Mouse (Mus musculus) ovary, postnatal 14 days (tissue): ENCODE measurements around the gene Dot1l.

Source experiments
- DNase-seq: peaks from one replicate; pipeline ENCODE4 v3.0.0; 2022; ENCODE audit warnings: low spot score

Dot1l gene

DNA sequence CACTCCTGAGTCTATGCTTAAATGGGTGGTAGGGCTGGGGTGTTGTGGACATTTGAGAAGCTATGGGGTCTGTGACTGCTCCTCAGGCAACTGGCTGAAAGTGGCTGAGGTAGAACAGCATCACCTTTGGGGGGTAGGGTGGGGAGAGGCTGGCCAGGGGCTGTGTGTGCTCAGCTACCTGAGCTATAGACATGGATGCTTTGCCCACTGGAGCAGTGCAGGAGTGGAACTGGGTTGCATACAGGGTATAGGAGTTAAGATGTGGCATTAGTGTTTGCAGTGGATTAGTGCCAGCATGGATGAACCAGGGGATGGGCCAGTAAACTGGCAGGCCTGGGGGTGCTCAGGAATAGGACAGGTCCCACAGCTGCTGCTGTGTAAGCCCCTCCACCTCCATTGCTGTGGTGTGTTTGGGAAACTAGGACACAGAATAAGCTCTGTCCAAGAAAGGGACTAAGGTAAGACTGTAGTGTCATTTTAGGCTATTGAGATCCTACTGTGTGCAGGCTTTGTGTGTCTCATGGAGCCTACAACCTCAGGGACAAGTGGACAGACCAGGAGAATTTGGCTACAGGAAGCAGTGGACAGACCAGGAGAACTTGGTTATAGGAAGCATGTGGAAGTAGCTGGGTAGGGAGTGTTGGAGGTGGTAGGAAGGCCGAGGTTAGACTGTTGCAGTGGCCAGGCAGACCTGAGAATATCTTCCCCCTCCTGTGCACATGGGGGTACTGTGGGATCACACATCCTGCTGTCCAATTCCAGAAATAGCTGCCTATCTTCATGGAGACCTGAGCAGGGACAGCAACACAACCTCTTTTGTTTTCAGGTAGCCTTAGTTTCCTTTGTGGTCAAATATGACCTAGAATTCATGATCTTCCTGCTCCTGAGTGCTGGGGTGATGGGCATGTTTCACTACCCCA, 74.6 kb downstream of the Dot1l start:
- no peak for DNase-seq

DNA sequence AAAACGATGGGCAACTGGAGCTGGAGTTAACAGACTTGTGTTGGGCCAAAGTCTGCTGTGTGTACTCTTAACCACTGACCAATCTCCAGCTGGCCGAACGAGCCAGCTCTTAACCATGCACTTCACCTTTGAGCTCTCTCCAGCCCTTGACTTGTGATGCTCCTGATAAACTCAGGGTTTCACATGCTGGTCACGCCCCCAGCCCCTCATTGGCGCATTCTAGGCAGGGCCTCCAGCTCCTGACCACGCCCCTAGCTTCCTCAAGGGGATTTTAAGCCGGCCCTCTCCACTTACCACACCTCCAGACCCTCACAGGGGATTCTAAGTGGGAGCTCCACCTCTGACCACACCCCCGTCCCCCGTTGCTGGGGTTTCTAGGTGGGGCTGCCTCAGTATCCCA, 76.1 kb downstream of the Dot1l start:
- DNase-seq = no peak

DNA sequence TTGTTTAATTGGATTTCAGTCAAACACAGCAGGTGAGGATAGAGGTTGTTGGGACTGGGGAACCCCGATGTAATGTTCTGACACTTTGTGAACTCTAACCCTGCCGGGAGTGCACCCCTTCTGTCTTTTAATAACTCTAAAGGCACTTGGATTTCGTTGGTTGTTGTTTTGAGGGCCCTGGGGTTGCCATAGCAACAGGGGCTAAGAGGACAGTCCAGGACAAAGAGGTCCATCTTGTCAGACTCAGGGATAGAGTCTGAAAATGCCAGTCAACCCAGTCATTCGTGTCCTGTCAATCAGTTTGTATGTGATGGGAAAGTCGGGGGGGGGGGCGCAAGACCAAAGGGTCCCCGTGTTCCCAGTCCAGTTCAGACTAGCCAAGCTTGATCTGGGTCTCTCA, 77.8 kb downstream of the Dot1l start:
- DNase-seq = no peak

DNA sequence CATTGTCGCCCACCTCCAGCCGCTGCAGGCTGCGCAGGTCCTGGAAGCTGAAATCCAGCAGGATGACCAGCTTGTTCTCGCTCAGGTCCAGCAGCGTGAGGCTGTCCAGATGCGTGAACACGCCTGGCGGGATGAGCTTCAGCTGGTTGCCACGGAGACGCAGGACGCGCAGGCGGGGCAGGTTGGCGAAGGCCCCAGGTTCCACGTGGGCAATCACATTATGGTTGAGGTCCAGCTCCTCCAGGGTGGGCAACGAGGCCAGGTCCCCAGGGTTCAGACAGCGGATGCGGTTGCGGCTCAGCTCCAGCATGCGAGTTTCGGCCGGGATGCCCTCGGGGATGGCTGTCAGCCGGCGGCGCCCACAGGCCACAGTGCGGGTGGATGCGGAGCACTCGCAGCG, 80.6 kb downstream of the Dot1l start:
- DNase-seq = no peak

DNA sequence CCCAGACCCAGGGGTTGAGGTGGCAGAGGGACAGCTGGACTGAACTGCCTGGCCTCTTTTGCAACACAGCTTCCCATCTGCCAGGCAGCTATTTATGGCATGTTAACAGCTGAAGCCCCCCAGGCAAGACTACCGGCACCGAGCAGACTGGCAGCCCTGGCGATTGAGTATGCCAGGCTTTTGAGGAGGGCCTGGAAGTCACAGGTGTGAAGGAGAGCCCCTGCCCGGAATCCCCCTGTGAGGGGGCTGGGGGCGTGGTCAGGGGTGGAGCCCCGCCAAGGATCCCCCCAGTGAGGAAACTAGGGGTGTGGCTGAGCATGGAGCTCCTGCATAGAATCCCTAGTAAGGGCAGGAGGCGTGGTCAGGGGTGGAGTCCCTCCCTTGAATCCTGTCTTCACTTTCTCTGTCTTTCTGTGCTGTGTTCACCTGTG, 82.0 kb downstream of the Dot1l start:
- no peak for DNase-seq

DNA sequence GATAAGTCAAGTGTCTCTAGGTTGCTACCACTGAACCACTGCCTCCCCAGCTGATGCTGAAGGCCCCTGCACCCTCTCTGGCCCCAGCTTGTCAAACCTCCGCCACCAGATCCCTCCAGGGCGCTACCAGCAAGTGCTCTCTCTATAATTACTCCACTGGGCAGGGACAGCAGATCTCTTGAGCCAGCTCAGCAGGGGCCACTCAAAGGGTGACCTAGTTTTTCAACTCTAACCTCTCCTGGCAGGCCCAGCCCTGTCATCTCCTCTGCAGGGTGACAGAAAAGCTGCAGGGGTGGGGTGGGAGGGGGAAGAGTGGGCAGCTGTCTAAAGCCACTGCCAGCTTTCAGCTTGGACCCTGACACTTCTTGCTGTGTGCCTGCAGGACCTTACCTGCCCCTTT, 82.8 kb downstream of the Dot1l start:
- DNase-seq = no peak

DNA sequence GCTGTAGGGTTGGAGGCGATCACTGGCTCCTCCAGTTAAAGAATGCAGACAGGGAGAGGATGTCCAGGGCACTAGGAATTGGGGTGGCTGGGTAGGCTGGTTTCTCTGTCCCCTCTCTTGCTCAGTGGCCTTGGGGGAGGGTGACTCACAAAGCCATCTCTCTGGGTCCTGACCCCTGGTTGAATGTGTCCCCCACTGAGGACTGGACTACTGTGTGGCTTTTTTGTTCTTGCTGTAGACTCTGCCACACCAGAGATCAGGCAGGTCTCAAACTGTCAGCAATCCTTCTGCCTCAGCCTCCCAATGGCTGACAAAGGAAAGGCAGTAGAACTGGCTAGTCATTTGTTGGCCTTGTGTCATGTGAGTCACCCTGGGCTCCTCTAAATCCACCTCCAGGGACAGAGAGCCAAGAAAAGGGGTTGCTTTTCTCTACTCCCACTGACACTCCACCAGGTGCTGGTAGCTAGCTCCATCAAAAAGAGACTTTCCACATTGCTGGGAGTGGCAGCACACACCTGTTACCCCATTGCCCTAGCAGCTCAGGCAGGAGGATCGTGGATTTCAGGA, 83.4 kb downstream of the Dot1l start:
- no peak for DNase-seq

DNA sequence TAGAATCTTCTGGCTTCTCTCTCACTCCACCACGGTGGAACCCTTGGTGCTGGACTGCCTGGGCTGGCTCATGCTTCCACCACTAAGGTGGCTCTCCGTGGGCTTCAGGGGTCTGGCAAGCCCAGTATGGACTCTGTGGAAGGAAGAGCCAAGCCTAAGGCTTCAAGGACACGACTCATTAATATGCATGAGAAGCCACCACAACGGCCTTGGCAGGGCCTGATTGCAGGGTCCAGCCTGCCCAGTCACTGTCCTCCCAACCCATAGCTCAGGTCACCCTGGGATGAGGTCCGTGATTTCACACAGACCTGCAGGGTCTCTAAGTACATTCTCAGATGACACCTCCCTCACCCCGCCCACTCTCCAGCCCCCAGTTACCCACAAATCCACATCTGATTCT, 84.8 kb downstream of the Dot1l start:
- no peak for DNase-seq

DNA sequence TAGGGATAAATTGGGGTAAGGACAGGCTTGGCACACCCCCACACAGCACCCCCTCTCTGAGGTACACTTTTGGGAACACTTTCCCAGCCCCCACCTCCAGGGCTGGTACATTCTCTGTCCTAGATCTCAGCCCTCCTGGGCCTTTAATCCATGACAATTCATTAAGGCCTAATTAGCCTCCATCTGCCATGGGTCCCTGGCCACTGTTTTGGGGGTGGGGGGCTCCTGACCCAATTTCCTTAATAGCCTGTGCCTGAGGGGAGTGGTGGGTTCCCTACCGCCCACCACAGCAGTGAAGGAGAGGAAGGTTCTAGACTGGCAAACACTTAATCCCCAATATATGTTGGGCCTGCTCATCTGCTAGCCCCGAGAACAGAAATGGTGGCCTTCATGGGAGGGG, 86.7 kb downstream of the Dot1l start:
- DNase-seq = no peak

DNA sequence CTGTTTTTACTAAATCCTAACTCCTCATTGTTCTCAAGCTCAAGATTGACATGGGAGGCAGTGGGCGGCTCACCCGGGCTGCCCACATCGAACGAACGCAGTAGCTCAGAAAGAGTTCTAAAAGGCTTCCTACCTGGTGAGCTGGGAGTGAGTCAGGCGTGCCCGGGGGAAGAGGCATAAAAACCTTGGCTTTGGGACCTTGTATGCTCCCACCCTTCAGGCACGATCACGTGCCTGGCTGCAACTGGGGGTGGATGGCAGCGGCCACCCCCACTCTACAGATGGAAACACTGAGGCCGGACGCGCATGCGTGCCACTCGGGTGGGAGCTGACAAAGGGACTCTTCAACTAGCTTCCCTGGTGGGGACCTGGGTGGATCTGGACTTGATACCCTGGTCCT, 87.3 kb downstream of the Dot1l start:
- no peak for DNase-seq

DNA sequence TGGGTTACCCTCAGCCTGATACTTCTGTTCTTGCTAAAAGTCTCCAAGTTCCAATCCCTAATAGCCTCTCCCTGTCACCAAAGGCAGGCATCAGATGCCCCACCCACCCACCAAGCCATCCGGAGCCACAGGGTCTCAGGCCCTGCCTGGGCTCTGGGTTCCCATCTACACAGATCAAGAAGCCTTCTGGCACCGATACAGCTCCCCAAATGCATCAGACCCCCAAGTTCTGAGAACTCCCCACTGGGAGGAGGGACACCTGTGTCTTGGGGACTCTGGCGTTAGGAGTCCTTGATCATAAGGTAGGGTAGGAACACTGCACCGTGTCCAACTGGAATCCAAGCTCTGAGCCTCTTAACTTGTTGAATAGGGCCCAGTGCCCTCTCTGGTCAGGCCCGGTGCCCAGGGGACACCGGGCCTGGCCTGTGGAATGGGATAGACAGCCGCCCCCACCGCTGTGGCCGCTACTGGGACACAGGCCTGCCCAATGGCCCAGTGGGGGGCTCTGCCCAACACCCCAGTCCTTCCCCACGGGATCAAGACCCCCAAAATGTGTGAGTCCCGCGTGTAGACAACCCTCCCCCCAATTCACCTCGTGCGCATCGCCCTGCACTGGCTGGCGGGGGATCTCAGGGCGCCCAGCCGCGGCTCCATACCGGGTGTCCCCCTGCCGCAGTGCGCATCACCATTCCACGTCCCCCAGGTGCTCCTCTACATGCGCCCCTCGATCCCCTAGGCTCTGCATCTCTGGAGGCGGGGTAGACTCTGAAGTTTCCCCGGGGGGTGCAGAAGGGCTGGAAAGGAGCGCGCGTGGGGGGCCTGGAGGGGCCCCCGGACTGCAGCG, 88.3 kb downstream of the Dot1l start:
- no peak for DNase-seq

DNA sequence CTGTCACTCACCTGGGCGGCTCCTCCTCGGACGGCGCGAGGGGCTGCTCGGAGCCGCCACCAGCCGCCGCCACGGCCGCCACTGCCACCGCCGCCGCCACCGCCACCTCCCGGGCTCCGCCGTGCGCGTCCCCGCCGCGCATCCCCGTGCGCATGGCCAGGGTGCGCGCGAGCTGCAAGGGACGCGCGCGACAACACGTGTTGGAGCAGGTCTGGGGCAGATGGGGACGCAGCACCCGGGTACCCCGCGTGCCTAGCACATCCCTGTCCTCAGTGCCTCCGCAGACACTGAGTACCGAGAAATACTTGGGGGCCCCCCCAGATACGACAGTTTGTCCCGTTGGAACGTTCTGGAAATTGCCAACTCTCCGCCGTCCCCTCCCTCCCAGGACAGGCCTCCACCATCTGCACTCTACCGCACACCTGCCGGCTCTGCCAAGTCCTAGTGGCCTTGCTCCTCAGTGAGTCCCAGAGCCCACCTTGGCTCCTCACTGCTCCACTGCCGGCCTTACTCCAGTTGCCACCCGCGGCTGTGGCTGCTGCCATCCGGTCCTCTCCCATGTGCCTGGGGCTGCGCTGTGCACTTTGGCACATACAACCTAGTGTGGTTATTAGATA, 89.0 kb downstream of the Dot1l start, which contains the start of gene Lingo3:
Gene Lingo3, minus strand, starts transcription at position 109 of the 617 bp plus-strand sequence.
- DNase-seq = no peak
